Mouse (Mus musculus) heart, adult 2 months (tissue): ENCODE data around the gene Hoxd11.

Experiments
- CTCF ChIP-seq: fragments of 200-600 bp; IDR thresholded peaks from 2 replicates; pipeline ENCODE4 v1.8.1; 2022; ENCODE audit warnings: antibody characterized with exemption, mild to moderate bottlenecking, moderate library complexity
- EP300 ChIP-seq: fragments of 200-500 bp; IDR thresholded peaks from 2 replicates; pipeline ENCODE4 v1.6.1; 2011; ENCODE audit warnings: low read depth, low read length, control low read depth; ENCODE audit not compliant: insufficient read depth
- POLR2A ChIP-seq: fragments of 200-500 bp; IDR thresholded peaks from 2 replicates; pipeline ENCODE4 v1.6.1; 2011; ENCODE audit warnings: mild to moderate bottlenecking, low read depth, low read length, control low read depth; ENCODE audit not compliant: insufficient read depth

GRCm38 (mm10) chr2:74733765-74734164, 54.4 kb downstream of the Hoxd11 start:
- TF ChIP-seq EP300 (no peak), CTCF (no peak), POLR2A (no peak)
